Mouse (Mus musculus) midbrain, embryonic 14.5 days (tissue): ENCODE measurements at regions not wholly inside any gene's neighbourhood (a gene's known extent, or its start where the extent isn't known, plus 50 kb on each side); places are given as distances from the start of the nearest gene placed in this dataset.

Experiments used
- ATAC-seq: fragments of 200-750 bp; cut with Nextera tagmentation; 2 replicates; pipeline ENCODE4 v1.8.0; 2017; ENCODE audit warnings: moderate number of reproducible peaks, moderate library complexity; ENCODE audit not compliant: low FRiP score, low TSS enrichment
- DNase-seq: peaks from one replicate; pipeline ENCODE4 v3.0.0-alpha.2; 2015
- H3K27ac ChIP-seq: fragments of 300-500 bp; sonication (generic); replicated peaks from 2 replicates; pipeline ENCODE4 v1.5.1; 2014; ENCODE audit warnings: mild to moderate bottlenecking, low read depth, low read length, moderate library complexity
- H3K27me3 ChIP-seq: fragments of 300-500 bp; sonication (generic); 2 replicates; pipeline ENCODE4 v1.6.1; 2014; ENCODE audit warnings: low read length, control low read depth, mixed read lengths; ENCODE audit not compliant: control insufficient read depth, insufficient read depth
- H3K36me3 ChIP-seq: fragments of 300-500 bp; sonication (generic); 2 replicates; pipeline ENCODE4 v1.6.1; 2014; ENCODE audit warnings: low read length, control low read depth; ENCODE audit not compliant: control insufficient read depth, insufficient read depth
- H3K4me1 ChIP-seq: fragments of 300-500 bp; sonication (generic); 2 replicates; pipeline ENCODE4 v1.6.1; 2014; ENCODE audit warnings: mild to moderate bottlenecking, antibody characterized with exemption, low read length, control low read depth; ENCODE audit not compliant: control insufficient read depth, insufficient read depth
- H3K4me2 ChIP-seq: fragments of 300-500 bp; sonication (generic); 2 replicates; pipeline ENCODE4 v1.6.1; 2014; ENCODE audit warnings: mild to moderate bottlenecking, low read length, moderate library complexity
- H3K4me3 ChIP-seq: fragments of 300-500 bp; sonication (generic); replicated peaks from 2 replicates; pipeline ENCODE4 v1.5.1; 2014; ENCODE audit warnings: low read depth, low read length
- H3K9ac ChIP-seq: fragments of 300-500 bp; sonication (generic); replicated peaks from 2 replicates; pipeline ENCODE4 v1.6.1; 2014; ENCODE audit warnings: mild to moderate bottlenecking, low read length, moderate library complexity
- H3K9me3 ChIP-seq: fragments of 300-500 bp; sonication (generic); 2 replicates; pipeline ENCODE4 v1.6.1; 2016; ENCODE audit warnings: low read length, control low read depth, mixed read lengths; ENCODE audit not compliant: control insufficient read depth
- WGBS: fragments of 180-500 bp; shearing (Covaris S2); extraction: QIAGEN DNeasy Blood & Tissue Kit; methylation state at CpG from one replicate; pipeline ENCODE4 v1.1.7; 2014; 5-methylcytosine and 5-hydroxymethylcytosine counted together

- DNase-seq (no peak), ATAC-seq (no peak)
- Histone ChIP-seq H3K36me3 (no peaks in the 10 kb centered on the region), H3K27me3 (no peaks in the 10 kb centered on the region), H3K9ac (no peak overlapping the region), H3K27ac (no peak overlapping the region), H3K9me3 (no peaks in the 10 kb centered on the region), H3K4me1 (no peaks in the 10 kb centered on the region), H3K4me2 (no peak overlapping the region), H3K4me3 (no peak overlapping the region)
- 65% methylated on average over 1 of the region's 1 CpGs for WGBS
Observed at GRCm38 (mm10) chr5:126217746-126218145, 686.2 kb downstream of the Tmem132b start.

DNA sequence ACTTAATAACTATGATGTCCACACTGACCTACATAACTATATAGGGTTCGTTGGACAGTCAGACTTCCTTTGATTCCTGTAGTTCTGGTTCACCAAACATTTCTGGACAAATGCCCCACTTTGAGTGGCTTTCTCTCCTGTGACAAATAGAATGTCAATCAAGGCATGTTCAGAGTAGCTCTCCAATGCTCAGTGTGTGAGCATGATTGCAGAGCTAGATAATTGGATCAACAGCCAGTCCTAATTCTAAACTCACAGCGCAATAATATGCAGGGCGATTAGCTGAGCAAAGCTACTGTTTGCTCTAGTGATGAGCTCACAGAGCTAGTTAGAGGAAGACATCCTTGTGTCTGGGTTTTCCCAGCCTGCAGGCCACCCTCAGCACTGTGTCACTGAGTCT is 692.1 kb downstream of the Tmem132b start:
- H3K9me3 ChIP-seq: no peaks in the 10 kb centered on the region
- no peak overlapping the region for H3K9ac ChIP-seq
- no peaks in the 10 kb centered on the region for H3K4me1 ChIP-seq
- DNase-seq (no peak), ATAC-seq (no peak)
- H3K27ac ChIP-seq: no peak overlapping the region
- no peaks in the 10 kb centered on the region for H3K36me3 ChIP-seq
- no peak overlapping the region for H3K4me3 ChIP-seq
- 62% methylated on average over 3 of the region's 3 CpGs for WGBS
- no peak overlapping the region for H3K4me2 ChIP-seq
- no peaks in the 10 kb centered on the region for H3K27me3 ChIP-seq

DNA sequence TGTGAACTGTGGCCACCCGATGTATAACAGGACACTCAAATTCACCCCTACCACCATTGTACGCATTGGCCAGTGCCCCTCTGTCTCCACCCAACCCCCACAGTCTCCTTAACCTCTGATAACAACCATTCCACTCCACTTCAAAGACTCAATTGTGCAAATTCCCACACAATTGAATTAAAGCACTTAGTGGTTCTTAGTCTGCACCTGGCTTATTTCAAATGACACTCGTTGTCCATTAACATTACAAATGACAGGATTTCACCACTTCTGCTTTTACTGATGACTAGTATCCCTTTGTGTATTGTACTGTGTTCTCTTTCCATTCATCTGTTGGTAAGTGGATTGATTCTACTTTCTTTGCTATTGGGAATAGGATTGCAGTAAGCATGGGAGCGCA is 699.2 kb downstream of the Tmem132b start:
- no peaks in the 10 kb centered on the region for H3K4me1 ChIP-seq
- no peak overlapping the region for H3K4me3 ChIP-seq
- H3K27ac ChIP-seq: no peak overlapping the region
- no peaks in the 10 kb centered on the region for H3K36me3 ChIP-seq
- no peak for ATAC-seq
- no peaks in the 10 kb centered on the region for H3K9me3 ChIP-seq
- H3K4me2 ChIP-seq: no peak overlapping the region
- no peaks in the 10 kb centered on the region for H3K27me3 ChIP-seq
- no peak for DNase-seq
- 65% methylated on average over 4 of the region's 4 CpGs for WGBS
- no peak overlapping the region for H3K9ac ChIP-seq

GRCm38 (mm10) chr5:126238071-126238470 is 706.5 kb downstream of the Tmem132b start:
- 39% methylated on average over 3 of the region's 3 CpGs for WGBS
- H3K27me3 ChIP-seq: no peaks in the 10 kb centered on the region
- H3K9ac ChIP-seq: no peak overlapping the region
- H3K27ac ChIP-seq: no peak overlapping the region
- H3K9me3 ChIP-seq: no peaks in the 10 kb centered on the region
- no peak overlapping the region for H3K4me2 ChIP-seq
- H3K4me3 ChIP-seq: no peak overlapping the region
- no peaks in the 10 kb centered on the region for H3K4me1 ChIP-seq
- DNase-seq (peak; percentile 25), ATAC-seq (no peak)
- no peaks in the 10 kb centered on the region for H3K36me3 ChIP-seq

- DNase-seq (no peak), ATAC-seq (no peak)
- Histone ChIP-seq H3K27me3 (no peaks in the 10 kb centered on the region), H3K4me2 (no peak overlapping the region), H3K9ac (no peak overlapping the region), H3K4me1 (no peaks in the 10 kb centered on the region), H3K4me3 (no peak overlapping the region), H3K9me3 (no peaks in the 10 kb centered on the region), H3K36me3 (no peaks in the 10 kb centered on the region), H3K27ac (no peak overlapping the region)
- WGBS: 89% methylated on average over 2 of the region's 2 CpGs
Observed at GRCm38 (mm10) chr5:126245776-126246175, 714.2 kb downstream of the Tmem132b start.

DNA sequence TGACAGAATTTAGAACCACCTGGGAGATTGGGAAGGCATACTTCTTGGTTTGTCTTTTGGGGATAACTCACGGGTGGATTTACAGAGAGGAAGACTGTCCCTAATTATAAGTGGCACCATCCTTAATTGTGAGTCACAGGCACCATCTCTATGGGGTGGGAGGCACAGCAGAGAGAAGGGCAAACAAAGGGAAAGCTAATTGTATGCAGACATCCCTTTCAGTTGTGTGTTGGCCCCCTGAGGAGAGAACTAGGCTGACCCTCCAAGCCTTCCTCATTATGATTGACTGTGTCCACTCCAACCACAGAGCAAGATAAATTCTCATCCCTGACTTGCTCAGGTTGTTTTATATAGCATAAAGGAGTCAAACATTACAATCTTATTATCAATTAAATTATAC is 718.8 kb downstream of the Tmem132b start:
- Histone ChIP-seq H3K4me2 (no peak overlapping the region), H3K27ac (no peak overlapping the region), H3K36me3 (no peaks in the 10 kb centered on the region), H3K9ac (no peak overlapping the region), H3K9me3 (no peaks in the 10 kb centered on the region), H3K27me3 (no peaks in the 10 kb centered on the region), H3K4me3 (no peak overlapping the region), H3K4me1 (no peaks in the 10 kb centered on the region)
- DNase-seq: no peak
- WGBS: 5% methylated on average over 1 of the region's 1 CpGs
- ATAC-seq: no peak

DNA sequence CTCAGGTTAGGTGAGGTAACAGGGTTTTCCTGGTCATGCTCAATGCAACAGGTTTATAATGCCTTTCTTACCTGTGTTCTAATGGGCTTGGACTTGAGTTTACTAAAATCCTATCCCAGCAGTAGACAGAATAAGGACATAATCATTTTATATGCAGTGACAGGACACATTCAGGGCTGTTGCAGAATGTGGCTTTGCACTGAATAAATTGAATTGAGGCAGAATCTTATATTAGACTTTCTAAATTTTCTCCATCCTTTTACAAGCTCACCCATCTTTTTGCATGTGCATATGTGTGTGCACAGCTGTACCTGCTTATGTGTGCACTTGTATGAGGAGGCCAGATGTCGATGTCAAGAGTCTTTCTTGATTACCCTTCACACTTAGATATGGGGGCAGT is 723.1 kb downstream of the Tmem132b start:
- ATAC-seq (no peak), DNase-seq (no peak)
- Histone ChIP-seq H3K9ac (no peak overlapping the region), H3K4me2 (no peak overlapping the region), H3K36me3 (no peaks in the 10 kb centered on the region), H3K4me1 (no peaks in the 10 kb centered on the region), H3K9me3 (no peaks in the 10 kb centered on the region; the same call in 1 of the 2 replicates), H3K27me3 (no peaks in the 10 kb centered on the region), H3K4me3 (no peak overlapping the region), H3K27ac (no peak overlapping the region)
- WGBS: 100% methylated on average over 1 of the region's 1 CpGs

DNA sequence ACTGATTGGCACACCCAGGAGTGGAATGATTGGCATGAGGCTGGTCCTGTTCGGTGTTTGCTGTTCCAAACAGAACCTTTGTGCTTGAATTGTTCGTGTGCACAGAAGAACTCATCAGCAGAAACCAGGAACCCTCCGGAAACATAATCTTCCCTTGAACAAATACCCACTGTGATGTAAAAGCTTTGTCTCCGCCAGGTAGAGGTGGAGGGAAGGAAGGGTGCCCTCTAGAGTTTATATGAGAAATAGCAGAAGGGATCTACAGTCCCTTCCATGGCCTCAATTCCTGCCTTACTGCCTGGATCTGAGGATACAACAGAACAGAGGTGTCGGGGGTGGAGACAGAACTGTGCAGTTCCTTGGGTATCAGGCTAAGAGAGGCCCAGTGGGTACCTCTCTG is 726.3 kb downstream of the Tmem132b start:
- DNase-seq: no peak
- Histone ChIP-seq H3K36me3 (no peaks in the 10 kb centered on the region), H3K27ac (no peak overlapping the region), H3K9me3 (no peaks in the 10 kb centered on the region; the same call in 1 of the 2 replicates), H3K4me3 (no peak overlapping the region), H3K4me2 (no peak overlapping the region), H3K27me3 (no peaks in the 10 kb centered on the region), H3K9ac (no peak overlapping the region), H3K4me1 (no peaks in the 10 kb centered on the region)
- no peak for ATAC-seq
- 78% methylated on average over 5 of the region's 5 CpGs for WGBS

- H3K9ac ChIP-seq: no peak overlapping the region
- H3K27ac ChIP-seq: no peak overlapping the region
- no peak overlapping the region for H3K4me2 ChIP-seq
- no peaks in the 10 kb centered on the region for H3K4me1 ChIP-seq
- DNase-seq (no peak), ATAC-seq (no peak)
- H3K4me3 ChIP-seq: no peak overlapping the region
- WGBS: 86% methylated on average over 2 of the region's 2 CpGs
- H3K36me3 ChIP-seq: no peaks in the 10 kb centered on the region
- no peaks in the 10 kb centered on the region for H3K27me3 ChIP-seq
- H3K9me3 ChIP-seq: no peaks in the 10 kb centered on the region
Observed at GRCm38 (mm10) chr5:126266471-126266870, 734.9 kb downstream of the Tmem132b start.
